Mouse (Mus musculus): Measurements from ENCODE around the gene Gm11992.

GRCm38 (mm10) chr11:9031530-9031929, 16.9 kb upstream of the Gm11992 start:
- TF ChIP-seq CTCF (conservative IDR thresholded peaks at IDR 0.05; ENCODE audit: low read length) (no peak), POU5F1 (IDR thresholded peaks at IDR 0.05; ENCODE audit: borderline replicate concordance, low read length) (no peak)

Data from E14TG2a.4 (cell line).